Mouse (Mus musculus) limb, embryonic 14.5 days (tissue): ENCODE measurements around the gene Fam69b. TPM values are rescaled to one million over a fixed set of nuclear protein-coding genes. Genes with fewer than 3 reads are reported as not detected.

Experiments used
- ATAC-seq: fragments of 200-750 bp; cut with Nextera tagmentation; 2 replicates; pipeline ENCODE4 v1.8.0; 2017; ENCODE audit warnings: low read depth, moderate number of reproducible peaks, moderate TSS enrichment; ENCODE audit not compliant: low FRiP score
- DNase-seq: peaks from one replicate; pipeline ENCODE4 v3.0.0-alpha.2; 2015; ENCODE audit warnings: low spot score
- H3K27ac ChIP-seq: fragments of 300-500 bp; sonication (generic); replicated peaks from 2 replicates; pipeline ENCODE4 v1.5.1; 2014; ENCODE audit warnings: low read depth, mild to moderate bottlenecking, low read length, moderate library complexity, mixed read lengths
- H3K27me3 ChIP-seq: fragments of 300-500 bp; sonication (generic); 2 replicates; pipeline ENCODE4 v1.6.1; 2014; ENCODE audit warnings: low read length, mixed read lengths; ENCODE audit not compliant: control insufficient read depth, insufficient read depth
- H3K36me3 ChIP-seq: fragments of 300-500 bp; sonication (generic); 2 replicates; pipeline ENCODE4 v1.6.1; 2014; ENCODE audit warnings: mild to moderate bottlenecking, low read length, moderate library complexity, mixed read lengths; ENCODE audit not compliant: control insufficient read depth, insufficient read depth
- H3K4me1 ChIP-seq: fragments of 300-500 bp; sonication (generic); 2 replicates; pipeline ENCODE4 v1.6.1; 2014; ENCODE audit warnings: antibody characterized with exemption, low read length, mixed read lengths; ENCODE audit not compliant: control insufficient read depth, insufficient read depth
- H3K4me2 ChIP-seq: fragments of 300-500 bp; sonication (generic); replicated peaks from 2 replicates; pipeline ENCODE4 v1.6.1; 2014; ENCODE audit warnings: low read depth, mild to moderate bottlenecking, low read length, moderate library complexity; ENCODE audit not compliant: severe bottlenecking
- H3K4me3 ChIP-seq: fragments of 300-500 bp; sonication (generic); replicated peaks from 2 replicates; pipeline ENCODE4 v1.5.1; 2014; ENCODE audit warnings: low read length
- H3K9ac ChIP-seq: fragments of 300-500 bp; sonication (generic); 2 replicates; pipeline ENCODE4 v1.6.1; 2014; ENCODE audit warnings: mild to moderate bottlenecking, low read depth, low read length, moderate library complexity; ENCODE audit not compliant: severe bottlenecking
- H3K9me3 ChIP-seq: fragments of 300-500 bp; sonication (generic); 2 replicates; pipeline ENCODE4 v1.6.1; 2016; ENCODE audit warnings: low read length; ENCODE audit not compliant: control insufficient read depth
- POLR2A ChIP-seq: fragments of 200-500 bp; IDR thresholded peaks from 2 replicates; pipeline ENCODE4 v1.8.0; 2012; ENCODE audit warnings: inconsistent platforms, mild to moderate bottlenecking, moderate library complexity, borderline replicate concordance; ENCODE audit not compliant: insufficient read depth, insufficient read length; ENCODE audit errors: extremely low read depth
- WGBS: fragments of 180-500 bp; shearing (Covaris S2); extraction: QIAGEN DNeasy Blood & Tissue Kit; methylation state at CpG from one replicate; pipeline ENCODE4 v1.1.7; 2014; 5-methylcytosine and 5-hydroxymethylcytosine counted together
- polyA plus RNA-seq, 2 experiments: library from polyadenylated mRNA; depleted of rRNA in 1 of 2; stranded (reverse) in 1 of 2; unstranded in 1 of 2; fragments of >200 nt; fragmentation: Nextera tagmentation in 1 of 2; extraction: Ambion mirVana in 1 of 2; gene quantifications; 2 replicates each; pipeline versions ENCODE4 v1.2.1 to v1.2.3; 2012 to 2014

Fam69b gene
- polyA plus RNA-seq, 2 experiments, result 42.2 to 47.5 TPM

DNA sequence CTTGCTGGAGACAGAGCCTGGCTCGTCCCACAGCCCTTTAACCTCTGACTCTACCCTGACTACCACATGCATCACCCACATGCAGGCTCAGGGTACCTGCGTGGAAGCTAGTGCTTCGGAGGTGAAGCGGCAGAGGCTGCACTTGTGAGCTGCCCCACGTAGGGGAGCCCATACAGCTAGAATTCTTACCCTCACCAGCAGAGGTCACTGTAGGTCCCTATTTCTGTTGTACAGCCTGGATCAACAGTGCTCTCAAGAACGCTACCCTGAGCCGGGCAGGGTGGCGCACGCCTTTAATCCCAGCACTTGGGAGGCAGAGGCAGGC is 34.3 kb upstream of the Fam69b start:
- ATAC-seq (no peak), DNase-seq (no peak)
- WGBS, result 73% methylated on average over 9 of the region's 9 CpGs

GRCm38 (mm10) chr2:26594461-26594933 is 33.8 kb upstream of the Fam69b start:
- DNase-seq, result no peak
- no peak overlapping the region for H3K4me2 ChIP-seq
- H3K4me1 ChIP-seq, result no peaks in the 10 kb centered on the region
- ATAC-seq, result no peak
- no peak overlapping the region for H3K4me3 ChIP-seq
- no peak overlapping the region for H3K27ac ChIP-seq
- H3K27me3 ChIP-seq, result no peaks in the 10 kb centered on the region
- H3K36me3 ChIP-seq, result peaks cover 36% of the 10 kb centered on the region
- no peaks in the 10 kb centered on the region for H3K9me3 ChIP-seq
- WGBS, result 94% methylated on average over 7 of the region's 7 CpGs
- no peak overlapping the region for H3K9ac ChIP-seq
- no peak for TF ChIP-seq POLR2A

More for the DNA sequence above, 34.3 kb upstream of the Fam69b start:
- Histone ChIP-seq H3K27me3 (no peaks in the 10 kb centered on the region), H3K4me2 (no peak overlapping the region), H3K9ac (no peak overlapping the region), H3K9me3 (no peaks in the 10 kb centered on the region), H3K27ac (no peak overlapping the region), H3K4me1 (no peaks in the 10 kb centered on the region), H3K4me3 (no peak overlapping the region), H3K36me3 (peaks cover 36% of the 10 kb centered on the region)
- TF ChIP-seq POLR2A, result no peak

- ATAC-seq (no peak), DNase-seq (no peak)
- WGBS, result 84% methylated on average over 6 of the region's 6 CpGs
- Histone ChIP-seq H3K36me3 (peaks cover 36% of the 10 kb centered on the region), H3K4me3 (no peak overlapping the region), H3K9me3 (no peaks in the 10 kb centered on the region), H3K27me3 (no peaks in the 10 kb centered on the region), H3K4me2 (no peak overlapping the region), H3K4me1 (no peaks in the 10 kb centered on the region), H3K27ac (no peak overlapping the region), H3K9ac (no peak overlapping the region)
- no peak for TF ChIP-seq POLR2A
Observed at GRCm38 (mm10) chr2:26594934-26595724, 33.1 kb upstream of the Fam69b start.

DNA sequence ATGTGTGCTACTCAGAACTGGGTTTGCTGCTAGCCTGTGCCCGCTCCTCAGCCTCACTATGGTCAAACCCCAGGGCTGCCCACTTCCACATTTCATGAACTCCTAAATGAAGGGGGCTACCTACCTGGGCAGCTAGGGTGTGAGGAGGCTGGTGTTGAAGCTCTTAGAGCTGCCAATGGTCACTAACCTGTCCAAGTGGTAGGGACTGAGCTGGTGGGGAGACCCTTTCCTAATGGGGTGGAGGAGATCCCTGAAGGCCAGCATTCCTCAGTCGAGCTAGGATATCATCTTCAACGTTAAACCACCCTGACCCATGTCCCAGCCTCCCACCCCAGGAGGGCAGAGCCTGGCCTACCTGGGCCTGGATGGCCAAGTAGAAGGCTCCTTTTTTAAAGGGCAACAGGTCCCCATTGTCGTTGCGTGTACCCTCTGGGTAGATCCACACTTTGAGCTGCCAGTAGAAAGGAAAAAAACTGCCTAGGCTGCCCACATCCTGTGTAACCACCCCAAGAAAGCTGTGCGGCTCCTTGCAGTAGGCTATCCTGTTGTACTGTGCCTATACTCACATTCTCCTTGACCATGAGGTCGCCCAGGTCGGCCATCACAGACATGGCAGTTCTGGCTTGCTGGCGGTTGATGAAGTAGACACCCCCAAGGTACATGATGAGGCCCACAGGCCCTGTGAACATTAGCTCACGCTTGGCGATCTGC is 32.4 kb upstream of the Fam69b start:
- no peaks in the 10 kb centered on the region for H3K4me1 ChIP-seq
- no peak overlapping the region for H3K9ac ChIP-seq
- H3K36me3 ChIP-seq, result peaks cover 36% of the 10 kb centered on the region
- H3K4me3 ChIP-seq, result no peak overlapping the region
- WGBS, result 81% methylated on average over 11 of the region's 11 CpGs
- H3K27ac ChIP-seq, result no peak overlapping the region
- no peak for ATAC-seq
- no peak for TF ChIP-seq POLR2A
- no peaks in the 10 kb centered on the region for H3K9me3 ChIP-seq
- no peak overlapping the region for H3K4me2 ChIP-seq
- no peak for DNase-seq
- H3K27me3 ChIP-seq, result no peaks in the 10 kb centered on the region

DNA sequence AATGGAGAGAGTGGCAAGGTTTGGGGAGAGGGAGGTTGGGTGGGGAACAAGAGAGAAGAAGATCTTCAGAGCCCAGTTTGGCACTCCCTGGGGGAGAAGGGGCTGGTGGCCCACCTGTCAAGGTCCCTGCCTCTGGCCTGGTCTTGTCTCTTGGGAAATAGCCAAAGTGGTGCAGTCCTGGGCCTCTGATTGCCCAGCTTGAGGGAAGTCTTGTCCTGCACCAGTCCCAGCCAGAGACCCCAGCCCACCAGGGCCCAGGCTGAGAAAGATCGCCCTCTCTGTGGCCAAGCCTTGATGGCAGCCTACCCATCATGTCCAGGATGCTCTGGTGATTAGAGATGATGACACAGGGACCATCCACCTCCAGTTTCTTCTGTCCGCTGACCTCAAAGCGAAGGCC is 31.4 kb upstream of the Fam69b start:
- 89% methylated on average over 3 of the region's 3 CpGs for WGBS
- no peak for TF ChIP-seq POLR2A

More for the DNA sequence above, 31.4 kb upstream of the Fam69b start:
- Histone ChIP-seq H3K4me2 (no peak overlapping the region), H3K4me3 (no peak overlapping the region), H3K9me3 (no peaks in the 10 kb centered on the region), H3K4me1 (no peaks in the 10 kb centered on the region), H3K9ac (no peak overlapping the region), H3K27ac (no peak overlapping the region), H3K36me3 (peaks cover 35% of the 10 kb centered on the region), H3K27me3 (no peaks in the 10 kb centered on the region)
- DNase-seq (no peak), ATAC-seq (no peak)
